Mouse (Mus musculus) layer of hippocampus, adult 9-11 months (tissue): ENCODE results near the gene Mfap4.

Experiments used
- DNase-seq: peaks from one replicate; pipeline ENCODE4 v3.0.0; 2022

The Mfap4 gene

DNA sequence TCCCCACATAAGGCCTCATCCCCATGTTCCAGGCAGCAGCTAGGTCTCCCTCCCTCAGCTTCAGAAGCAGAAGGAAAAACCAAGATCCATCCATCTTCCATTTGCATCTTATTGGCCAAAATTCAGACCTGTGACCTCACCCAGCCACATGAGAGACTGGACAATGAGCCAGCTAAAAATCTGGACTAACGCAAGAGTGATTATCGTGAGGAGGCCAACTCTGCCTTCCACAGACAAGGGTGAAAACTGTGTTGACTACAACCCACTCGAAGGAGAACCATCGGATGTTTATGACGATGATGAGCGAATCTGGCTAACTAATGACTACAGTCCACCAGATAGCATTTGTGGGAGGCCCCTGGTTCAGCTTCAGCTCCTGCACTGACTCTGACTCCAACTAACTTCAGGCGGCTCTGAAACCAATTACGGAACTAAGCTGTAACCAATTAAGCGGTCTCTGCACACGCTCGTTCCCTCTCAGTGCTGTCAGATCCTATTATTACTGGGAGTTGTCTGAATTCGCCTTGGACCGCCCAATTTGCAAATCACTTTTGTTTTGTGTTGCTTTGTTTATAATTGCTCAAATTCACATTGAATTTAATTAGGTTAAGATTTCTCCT lies 1.9 kb upstream of the Mfap4 start:
- no peak for DNase-seq

- no peak for DNase-seq
These were observed 997 bp upstream of the Mfap4 start for GRCm38 (mm10) chr11:61484256-61484612.

DNA sequence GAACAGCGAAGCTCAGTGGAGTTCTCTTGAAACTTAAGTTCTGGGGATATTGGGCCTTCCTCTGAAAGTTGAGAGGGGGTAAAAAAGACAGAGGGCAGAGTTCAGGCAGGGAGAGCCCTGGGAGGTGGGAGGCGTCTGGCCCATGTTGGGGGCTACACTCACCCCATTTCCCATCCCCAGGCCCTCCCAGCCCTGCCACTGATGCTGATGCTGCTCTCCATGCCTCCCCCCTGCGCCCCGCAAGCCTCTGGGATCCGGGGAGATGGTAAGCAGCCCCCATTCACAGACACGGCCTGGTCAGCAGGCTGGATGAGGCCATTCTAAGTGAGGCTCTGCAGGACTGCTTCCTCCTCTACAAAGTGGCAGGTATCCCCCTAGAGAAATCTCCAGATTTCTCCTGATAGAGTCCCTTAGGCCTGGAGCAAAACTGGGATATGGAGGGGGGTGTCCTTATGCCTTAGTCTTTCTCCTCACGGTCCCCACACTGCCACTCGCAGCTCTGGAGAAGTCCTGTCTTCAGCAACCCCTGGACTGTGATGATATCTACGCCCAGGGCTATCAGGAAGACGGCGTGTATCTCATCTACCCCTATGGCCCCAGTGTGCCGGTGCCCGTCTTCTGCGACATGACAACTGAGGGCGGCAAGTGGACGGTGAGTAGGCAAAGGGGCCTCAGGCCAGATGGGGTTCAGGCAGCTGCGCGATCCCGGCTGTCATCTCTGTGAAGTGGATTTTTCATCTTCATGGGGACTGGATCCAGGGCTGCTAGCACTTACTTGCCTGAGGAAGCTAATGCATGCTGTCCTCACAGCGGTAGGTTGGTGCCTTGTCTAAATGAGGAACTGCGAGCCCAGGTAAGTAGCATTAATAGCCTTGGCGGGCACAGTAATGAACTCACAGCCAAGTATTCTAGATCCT lies 568 bp downstream of the Mfap4 start:
- no peak for DNase-seq

- no peak for DNase-seq
These were observed 1.4 kb downstream of the Mfap4 start for GRCm38 (mm10) chr11:61486458-61487219.

DNA sequence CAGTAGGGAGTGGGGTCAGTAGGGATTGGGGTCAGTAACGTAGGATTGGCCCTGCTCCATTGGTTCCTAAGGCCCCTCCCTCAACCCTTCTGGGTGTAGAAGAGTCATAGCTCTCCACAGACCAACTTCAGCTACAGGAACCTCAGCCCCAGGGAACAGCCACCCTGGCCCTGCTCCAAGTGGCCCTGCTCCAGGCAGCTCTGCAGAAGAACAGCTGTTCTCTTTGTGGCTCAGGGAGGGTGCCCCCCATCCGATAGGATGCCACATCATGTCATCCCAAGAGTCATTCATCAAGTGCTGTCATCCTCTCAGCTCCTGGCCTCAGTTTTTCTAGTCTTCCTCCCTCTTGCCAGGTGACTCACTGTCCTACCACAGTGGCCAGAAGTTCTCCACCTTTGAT lies 2.2 kb downstream of the Mfap4 start:
- peak; percentile 73 for DNase-seq

- no peak for DNase-seq
These were observed 2.7 kb downstream of the Mfap4 start for GRCm38 (mm10) chr11:61487936-61488335.

DNA sequence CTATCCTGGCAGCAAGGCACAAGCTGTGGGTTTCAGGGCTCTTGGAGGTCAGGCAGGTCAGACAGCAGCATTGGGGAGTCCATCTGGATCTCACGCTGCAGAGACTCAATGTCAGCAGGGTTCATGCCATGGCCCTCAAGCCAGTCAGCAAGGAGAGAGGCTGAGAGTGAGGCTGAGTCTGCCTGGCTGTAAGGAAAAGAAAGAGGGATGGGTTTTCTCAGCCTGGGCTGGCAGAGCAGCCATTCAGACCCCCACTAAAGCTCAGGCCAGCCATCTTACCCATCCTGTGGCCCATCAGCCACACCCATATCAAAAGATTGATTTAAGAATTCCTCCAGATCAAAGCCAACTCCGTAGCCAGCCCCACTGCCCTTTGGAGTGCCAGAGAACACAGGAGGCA lies 3.9 kb downstream of the Mfap4 start:
- DNase-seq, result no peak

DNA sequence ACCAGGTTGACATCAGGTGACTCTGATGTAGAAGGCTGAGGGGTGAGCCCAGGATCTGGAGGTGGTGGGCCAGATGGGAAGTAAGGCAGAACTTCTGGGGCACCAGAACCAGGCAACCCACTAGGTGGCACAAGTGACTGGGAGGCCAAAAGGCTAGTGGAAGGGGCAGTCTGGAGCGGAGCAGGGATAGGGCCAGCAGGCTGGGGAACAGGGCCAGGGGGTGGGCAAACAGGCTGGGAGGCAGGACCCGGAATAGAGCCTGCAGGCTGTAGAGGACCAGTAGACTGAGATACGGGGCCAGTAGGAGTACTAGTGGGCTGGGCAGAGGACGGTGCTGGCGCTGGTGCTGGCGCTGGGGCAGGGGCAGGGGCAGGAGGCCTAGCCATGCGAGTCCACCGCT lies 4.6 kb downstream of the Mfap4 start:
- no peak for DNase-seq

GRCm38 (mm10) chr11:61490944-61491520 lies 5.8 kb downstream of the Mfap4 start:
- no peak for DNase-seq

DNA sequence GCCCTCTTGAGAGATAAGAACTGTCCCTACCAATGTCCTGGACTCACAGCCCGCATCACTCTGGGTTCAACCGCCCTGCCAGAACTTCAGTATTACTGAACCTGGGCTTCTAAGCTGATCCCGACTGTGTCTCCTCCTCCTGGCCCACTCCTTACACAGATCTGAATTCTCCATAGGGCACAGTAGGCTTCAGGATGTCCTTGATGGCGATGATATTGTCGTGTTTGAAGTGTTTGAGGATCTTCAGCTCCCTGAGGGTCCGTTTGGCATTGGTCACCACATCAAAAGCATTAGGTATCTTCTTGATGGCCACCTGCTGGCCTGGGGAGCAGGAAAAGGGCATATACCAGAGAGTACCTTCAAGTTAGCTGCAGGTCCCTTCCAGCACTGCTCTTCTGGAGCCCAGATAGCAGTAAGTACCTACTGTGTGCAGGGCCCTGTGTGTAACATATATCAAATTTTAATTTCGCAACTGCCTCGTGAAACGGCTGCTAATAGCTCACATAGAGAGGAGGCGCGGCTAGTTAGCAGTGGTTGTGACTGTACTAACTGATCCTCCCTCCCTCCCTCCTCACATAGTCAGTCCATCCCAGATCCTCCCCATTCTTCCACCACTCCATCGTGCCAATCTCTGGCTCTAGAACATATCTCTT lies 7.6 kb downstream of the Mfap4 start:
- no peak for DNase-seq

DNA sequence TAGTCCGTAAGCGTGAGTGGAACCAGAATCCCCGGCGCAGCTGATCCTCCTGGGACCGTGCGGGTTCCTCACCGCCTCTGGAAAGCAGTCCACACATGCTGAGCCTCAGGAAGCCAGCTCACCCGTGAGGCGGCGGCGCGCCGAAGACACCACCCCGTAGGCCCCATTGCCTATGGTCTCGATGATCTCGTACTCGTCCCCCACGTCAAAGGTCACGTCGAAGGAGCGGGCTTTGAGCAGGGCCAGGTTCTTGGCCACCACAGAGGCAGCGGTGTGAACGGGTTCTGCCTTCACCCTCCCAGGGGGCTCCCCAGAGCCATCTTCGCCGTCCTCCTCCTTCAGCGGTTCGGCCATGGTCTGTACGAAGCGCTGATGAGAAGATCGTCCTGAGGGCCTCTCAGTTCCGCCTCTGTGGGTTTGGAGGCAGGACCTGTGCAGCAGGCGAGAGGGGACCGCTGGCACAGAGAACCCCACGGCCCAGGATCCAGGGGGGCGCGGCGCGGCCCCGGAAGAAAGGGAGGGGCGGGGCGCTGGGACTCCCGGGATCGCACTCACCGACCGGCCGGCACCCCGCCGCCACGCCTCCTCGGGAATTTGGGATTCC lies 8.4 kb downstream of the Mfap4 start:
- no peak for DNase-seq

GRCm38 (mm10) chr11:61494129-61494997 lies 9.1 kb downstream of the Mfap4 start, which contains the start of gene Mapk7:
TSS of gene Mapk7 (minus strand) at chr11:61494406.
- DNase-seq, result peak; percentile 98

DNA sequence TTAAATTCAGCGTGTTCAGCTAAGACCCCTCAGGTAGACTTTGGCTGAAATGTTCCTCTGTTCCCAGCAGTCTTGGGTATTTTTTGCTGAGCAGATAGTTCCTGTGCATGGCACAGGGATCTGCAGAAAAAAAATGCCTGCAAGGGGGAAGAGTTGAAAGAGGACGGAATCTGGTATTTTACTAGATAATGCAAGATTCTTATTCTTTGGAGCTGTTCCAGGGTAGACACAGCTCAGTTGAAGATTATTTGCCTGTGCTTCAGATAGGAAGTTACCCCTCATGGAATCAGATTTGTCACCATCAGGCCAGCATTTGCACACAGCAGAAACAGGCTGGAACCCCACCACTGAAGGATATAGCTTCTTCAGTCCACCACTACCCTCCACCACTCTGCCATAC lies 10.3 kb downstream of the Mfap4 start:
- DNase-seq, result no peak

DNA sequence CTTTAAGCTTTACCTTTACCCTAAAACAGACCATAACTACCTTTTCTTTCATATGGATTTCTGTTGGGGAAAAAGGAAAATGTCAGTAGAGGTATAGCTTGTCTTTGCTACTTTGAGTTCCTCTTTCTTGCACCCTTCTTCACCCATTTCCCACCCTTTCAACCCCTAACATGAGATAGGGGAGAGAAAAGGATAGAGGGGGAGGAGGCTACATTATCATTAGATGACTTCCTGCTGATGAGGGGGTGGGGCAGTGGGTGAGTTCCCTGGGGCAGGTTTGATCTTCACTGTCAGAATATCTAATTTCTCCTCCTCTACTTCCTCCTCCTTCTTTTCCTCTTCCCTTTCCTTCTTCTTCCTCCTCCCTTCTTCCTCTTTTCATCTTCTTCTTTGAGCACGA lies 12.3 kb downstream of the Mfap4 start:
- no peak for DNase-seq

DNA sequence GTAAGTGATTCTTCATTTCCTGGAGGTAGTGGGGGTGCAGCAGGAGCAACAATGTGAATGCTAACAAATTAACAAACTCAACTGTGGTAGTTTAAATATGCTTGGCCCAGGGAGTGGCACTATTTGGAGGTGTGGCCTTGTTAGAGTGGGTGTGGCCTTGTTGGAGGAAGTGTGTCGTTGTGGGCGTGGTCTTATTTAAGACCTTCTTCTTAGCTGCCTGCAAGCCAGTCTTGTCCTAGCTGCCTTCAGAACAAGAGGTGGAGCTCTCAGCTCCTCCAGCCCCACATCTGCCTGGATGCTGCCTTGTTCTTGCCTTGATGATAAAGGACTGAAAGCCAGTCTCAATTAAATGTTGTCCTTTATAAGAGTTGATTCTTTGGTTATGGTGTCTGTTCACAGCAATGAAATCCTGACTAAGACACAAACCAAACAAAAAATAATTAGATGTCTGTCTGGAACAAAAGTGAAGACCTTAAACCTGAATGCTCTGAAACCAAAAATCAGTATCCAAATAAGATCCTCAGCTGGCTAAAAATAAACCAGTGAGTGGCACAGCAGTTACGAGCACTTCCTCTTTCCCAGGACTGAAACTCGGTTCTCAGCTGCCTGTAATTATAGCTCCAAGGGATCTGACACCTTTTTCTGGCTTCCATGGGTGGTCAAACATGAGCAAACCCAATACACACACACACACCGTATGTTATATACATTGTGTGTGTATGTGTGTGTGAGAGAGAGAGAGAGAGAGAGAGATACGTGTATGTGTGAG lies 13.7 kb downstream of the Mfap4 start:
- no peak for DNase-seq

- no peak for DNase-seq
These were observed 18.7 kb downstream of the Mfap4 start for GRCm38 (mm10) chr11:61503933-61504332.

- DNase-seq, result peak; percentile 96
These were observed 19.6 kb downstream of the Mfap4 start, which contains the start of gene B9d1 for GRCm38 (mm10) chr11:61504713-61505257. TSS of gene B9d1 (plus strand) at chr11:61505144.

DNA sequence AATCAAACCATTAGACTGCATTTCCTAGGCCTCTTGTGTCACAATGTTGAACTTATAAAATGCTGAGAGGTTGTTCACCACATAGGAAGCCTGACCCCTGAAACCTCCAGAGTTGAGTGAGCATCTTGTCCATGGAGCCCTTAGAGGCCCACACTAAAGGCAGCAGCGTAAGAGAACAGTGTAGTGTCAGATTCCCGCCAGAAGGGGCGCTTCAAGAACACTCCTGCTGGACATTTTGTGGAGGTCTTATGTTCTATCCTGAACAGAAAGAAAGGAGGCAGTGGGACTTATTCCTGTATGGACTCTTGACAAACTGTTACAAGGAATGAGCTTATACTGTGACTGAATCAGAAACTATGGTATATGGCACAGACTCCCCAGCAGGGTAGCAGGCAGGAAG lies 29.7 kb downstream of the Mfap4 start:
- DNase-seq, result no peak

DNA sequence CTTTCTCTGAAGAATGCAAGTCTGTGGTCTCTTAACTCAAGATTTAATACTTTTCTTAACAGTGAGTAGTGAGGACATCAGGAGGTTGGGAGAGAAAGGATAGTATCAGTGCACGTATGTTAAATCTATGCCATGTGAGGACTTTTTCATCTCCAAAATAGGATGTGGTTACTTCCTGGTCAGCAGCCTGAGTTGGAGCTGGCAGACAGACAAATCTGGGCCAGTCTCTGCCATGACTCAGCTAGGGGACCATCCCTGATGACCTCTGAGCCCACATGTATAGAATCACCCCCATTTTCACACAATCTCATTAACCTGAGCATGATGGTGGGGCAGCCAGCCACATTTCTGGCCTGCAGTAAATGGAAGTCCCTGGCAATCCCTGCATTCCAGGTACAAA lies 32.7 kb downstream of the Mfap4 start:
- no peak for DNase-seq

GRCm38 (mm10) chr11:61518871-61519270 lies 33.6 kb downstream of the Mfap4 start:
- DNase-seq, result no peak
